Mouse (Mus musculus): ENCODE measurements at regions not wholly inside any gene's neighbourhood (a gene's known extent, or its start where the extent isn't known, plus 50 kb on each side); places are given as distances from the start of the nearest gene placed in this dataset.

- no peak overlapping the region for H3K27ac ChIP-seq
- 62% methylated on average over 3 of the region's 3 CpGs for WGBS
- no peak overlapping the region for H3K4me2 ChIP-seq
- H3K9me3 ChIP-seq = no peaks in the 10 kb centered on the region
- no peaks in the 10 kb centered on the region for H3K27me3 ChIP-seq
- ATAC-seq (ENCODE audit: low FRiP score) = no peak
- H3K9ac ChIP-seq = no peak overlapping the region
- no peaks in the 10 kb centered on the region for H3K36me3 ChIP-seq (replicated peaks)
- no peak overlapping the region for H3K4me3 ChIP-seq (replicated peaks)
- peaks cover 14% of the 10 kb centered on the region for H3K4me1 ChIP-seq
Observed at GRCm38 (mm10) chr1:137695751-137696150, 479.8 kb downstream of the Ptprc start.

- peak; percentile 53; the same call in 1 of the 2 replicates for ATAC-seq (ENCODE audit: low FRiP score)
- Histone ChIP-seq H3K36me3 (replicated peaks) (no peaks in the 10 kb centered on the region), H3K9me3 (no peaks in the 10 kb centered on the region), H3K27ac (no peak overlapping the region), H3K4me1 (peaks cover 14% of the 10 kb centered on the region), H3K9ac (no peak overlapping the region), H3K4me2 (no peak overlapping the region), H3K4me3 (replicated peaks) (no peak overlapping the region), H3K27me3 (no peaks in the 10 kb centered on the region)
- 52% methylated on average over 2 of the region's 2 CpGs for WGBS
Observed at GRCm38 (mm10) chr1:137692525-137692924, 483.0 kb downstream of the Ptprc start.

DNA sequence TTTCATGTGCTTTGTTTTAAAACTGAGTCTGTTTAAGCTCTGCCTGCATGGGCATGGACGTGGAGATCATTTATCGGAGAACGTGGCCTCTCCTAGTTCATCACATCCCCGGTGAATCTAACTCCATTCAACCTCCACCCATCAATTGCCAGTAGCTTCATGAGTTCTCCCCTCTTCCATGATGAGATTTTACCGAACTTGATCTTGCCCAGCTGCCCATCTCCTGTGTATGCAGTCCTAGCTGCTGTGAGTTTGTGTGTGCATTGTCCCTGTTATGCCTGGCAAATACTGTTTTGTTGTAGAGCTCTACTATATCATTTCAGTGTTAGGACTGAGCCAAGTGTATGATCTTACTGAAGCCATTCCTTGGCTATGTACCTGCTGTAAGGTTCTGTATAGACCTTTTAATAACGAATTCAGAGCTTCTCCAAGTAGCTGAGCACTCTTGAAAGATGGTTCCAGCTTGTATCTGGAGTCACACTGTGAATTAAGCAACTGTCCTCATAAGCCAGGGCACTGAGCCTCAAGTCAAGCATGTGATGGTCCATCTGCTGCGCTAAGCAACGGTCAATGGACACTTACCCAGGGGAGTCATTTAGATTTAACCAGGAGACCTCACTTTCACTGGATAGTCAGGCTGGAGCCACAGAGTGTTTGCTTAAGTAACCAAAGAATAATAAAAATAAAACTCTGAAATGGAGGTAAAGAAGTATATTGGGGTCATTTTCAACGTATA lies 484.5 kb downstream of the Ptprc start:
- Histone ChIP-seq H3K4me3 (replicated peaks) (no peak overlapping the region), H3K4me2 (no peak overlapping the region), H3K27ac (no peak overlapping the region), H3K36me3 (replicated peaks) (no peaks in the 10 kb centered on the region), H3K27me3 (no peaks in the 10 kb centered on the region), H3K9me3 (no peaks in the 10 kb centered on the region), H3K4me1 (peaks cover 4% of the 10 kb centered on the region; the same call in 1 of the 2 replicates), H3K9ac (no peak overlapping the region)
- WGBS = 79% methylated on average over 9 of the region's 9 CpGs
- ATAC-seq (ENCODE audit: low FRiP score) = no peak

- H3K9ac ChIP-seq = no peak overlapping the region
- H3K4me1 ChIP-seq = no peaks in the 10 kb centered on the region
- H3K36me3 ChIP-seq (replicated peaks) = no peaks in the 10 kb centered on the region
- no peak overlapping the region for H3K4me3 ChIP-seq (replicated peaks)
- H3K4me2 ChIP-seq = no peak overlapping the region
- 90% methylated on average over 5 of the region's 5 CpGs for WGBS
- no peak overlapping the region for H3K27ac ChIP-seq
- no peaks in the 10 kb centered on the region for H3K9me3 ChIP-seq
- ATAC-seq (ENCODE audit: low FRiP score) = no peak
- no peaks in the 10 kb centered on the region for H3K27me3 ChIP-seq
Observed at GRCm38 (mm10) chr1:137670650-137671049, 504.9 kb downstream of the Ptprc start.

- Histone ChIP-seq H3K4me1 (no peaks in the 10 kb centered on the region), H3K9me3 (no peaks in the 10 kb centered on the region), H3K27me3 (no peaks in the 10 kb centered on the region), H3K36me3 (replicated peaks) (no peaks in the 10 kb centered on the region), H3K9ac (no peak overlapping the region), H3K4me3 (replicated peaks) (no peak overlapping the region), H3K27ac (no peak overlapping the region), H3K4me2 (no peak overlapping the region)
- 85% methylated on average over 3 of the region's 3 CpGs for WGBS
- ATAC-seq (ENCODE audit: low FRiP score) = no peak
Observed at GRCm38 (mm10) chr1:137669849-137670248, 505.7 kb downstream of the Ptprc start.

- H3K36me3 ChIP-seq (replicated peaks) = no peaks in the 10 kb centered on the region
- no peak overlapping the region for H3K27ac ChIP-seq
- no peak for ATAC-seq (ENCODE audit: low FRiP score)
- no peak overlapping the region for H3K4me3 ChIP-seq (replicated peaks)
- 89% methylated on average over 1 of the region's 1 CpGs for WGBS
- no peak overlapping the region for H3K4me2 ChIP-seq
- no peaks in the 10 kb centered on the region for H3K27me3 ChIP-seq
- H3K4me1 ChIP-seq = peaks cover 17% of the 10 kb centered on the region
- H3K9ac ChIP-seq = no peak overlapping the region
- H3K9me3 ChIP-seq = no peaks in the 10 kb centered on the region
Observed at GRCm38 (mm10) chr1:137658141-137658540, 517.4 kb downstream of the Ptprc start.

DNA sequence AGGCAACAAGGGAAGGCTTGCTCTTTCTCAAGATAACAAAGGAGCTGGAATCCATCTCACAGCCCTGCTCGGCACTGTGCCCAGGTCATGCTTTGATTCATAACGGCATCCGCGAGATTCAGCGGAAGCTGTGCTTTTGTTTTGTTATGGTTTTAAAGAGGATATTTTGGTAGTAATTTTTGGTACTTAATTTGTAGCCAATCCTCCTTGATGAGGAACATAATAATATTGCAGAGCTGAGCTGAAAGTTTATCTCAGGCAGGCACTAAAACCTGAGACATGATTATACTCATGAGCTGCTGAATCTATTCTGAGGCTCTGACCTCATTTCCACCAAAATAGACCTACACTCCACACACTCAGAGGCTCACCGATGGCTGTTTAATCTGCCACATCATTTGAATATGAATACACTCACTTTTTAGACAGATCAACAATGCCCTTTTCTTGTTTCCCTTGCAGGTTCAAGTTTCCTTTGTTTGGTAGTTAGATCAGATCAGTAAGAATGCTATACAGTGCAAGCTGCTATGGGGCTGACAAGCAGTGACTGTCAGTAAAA lies 518.5 kb downstream of the Ptprc start:
- Histone ChIP-seq H3K4me3 (replicated peaks) (no peak overlapping the region), H3K36me3 (replicated peaks) (no peaks in the 10 kb centered on the region), H3K9me3 (no peaks in the 10 kb centered on the region), H3K4me2 (peak overlapping the region; percentile 34), H3K9ac (no peak overlapping the region), H3K4me1 (peaks cover 17% of the 10 kb centered on the region), H3K27ac (peak overlapping the region; percentile 85), H3K27me3 (no peaks in the 10 kb centered on the region)
- 11% methylated on average over 6 of the region's 6 CpGs for WGBS
- peak; percentile 92 for ATAC-seq (ENCODE audit: low FRiP score)

GRCm38 (mm10) chr1:137654171-137654570 lies 521.3 kb downstream of the Ptprc start:
- Histone ChIP-seq H3K4me2 (no peak overlapping the region), H3K9me3 (no peaks in the 10 kb centered on the region), H3K27me3 (no peaks in the 10 kb centered on the region), H3K27ac (peak overlapping the region; percentile 63), H3K9ac (no peak overlapping the region), H3K4me3 (replicated peaks) (no peak overlapping the region), H3K4me1 (peaks cover 17% of the 10 kb centered on the region), H3K36me3 (replicated peaks) (no peaks in the 10 kb centered on the region)
- WGBS = 27% methylated on average over 4 of the region's 4 CpGs
- no peak for ATAC-seq (ENCODE audit: low FRiP score)

DNA sequence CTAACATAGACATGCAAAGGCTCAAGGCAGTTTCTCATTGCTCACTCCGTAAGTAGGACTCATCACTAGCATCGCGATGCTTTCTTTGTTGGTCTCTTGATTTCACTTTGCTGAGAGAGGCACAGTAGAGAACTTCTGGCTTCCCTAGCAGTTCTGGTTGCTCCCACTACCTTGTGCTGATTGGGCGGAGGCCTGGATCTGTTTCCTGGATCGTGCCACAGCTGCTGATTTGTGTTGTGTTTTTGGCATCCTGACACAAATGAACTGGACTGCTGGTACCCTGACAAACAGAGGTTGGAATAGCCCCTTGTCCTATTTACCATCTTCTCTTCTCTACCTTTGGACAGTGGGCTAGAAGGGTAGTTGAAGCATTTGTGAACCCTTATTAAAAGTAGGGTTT lies 522.0 kb downstream of the Ptprc start:
- H3K27me3 ChIP-seq = no peaks in the 10 kb centered on the region

DNA sequence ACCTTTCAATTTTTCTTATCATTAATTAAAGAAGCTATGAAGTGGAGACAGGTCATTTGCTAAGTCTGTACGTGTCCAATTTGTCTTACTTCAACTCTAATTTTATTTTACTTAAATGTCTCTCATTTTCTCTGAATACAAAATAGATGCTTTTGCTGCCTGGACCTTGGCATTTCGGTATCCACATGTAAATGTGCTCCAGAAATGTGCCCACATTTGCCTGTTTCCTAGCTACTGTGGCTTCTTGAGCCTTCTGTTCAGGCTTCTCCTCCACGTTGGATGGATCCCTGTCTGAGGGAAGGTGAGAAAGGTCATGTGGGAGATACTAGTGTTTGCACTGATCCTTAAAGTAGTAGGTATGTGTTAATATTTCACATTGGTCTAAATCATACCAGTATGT lies 524.9 kb downstream of the Ptprc start:
- Histone ChIP-seq H3K4me3 (replicated peaks) (no peak overlapping the region), H3K4me2 (no peak overlapping the region), H3K27ac (no peak overlapping the region), H3K36me3 (replicated peaks) (no peaks in the 10 kb centered on the region), H3K9me3 (no peaks in the 10 kb centered on the region), H3K27me3 (no peaks in the 10 kb centered on the region), H3K4me1 (peaks cover 11% of the 10 kb centered on the region), H3K9ac (no peak overlapping the region)
- WGBS = 65% methylated on average over 3 of the region's 3 CpGs
- no peak for ATAC-seq (ENCODE audit: low FRiP score)

More for the DNA sequence above, 522.0 kb downstream of the Ptprc start:
- no peak for ATAC-seq (ENCODE audit: low FRiP score)
- peak overlapping the region; percentile 47; the same call in 1 of the 2 replicates for H3K27ac ChIP-seq
- no peak overlapping the region for H3K4me3 ChIP-seq (replicated peaks)
- no peaks in the 10 kb centered on the region for H3K9me3 ChIP-seq
- H3K36me3 ChIP-seq (replicated peaks) = no peaks in the 10 kb centered on the region
- WGBS = 62% methylated on average over 5 of the region's 5 CpGs
- no peak overlapping the region for H3K9ac ChIP-seq
- peaks cover 17% of the 10 kb centered on the region for H3K4me1 ChIP-seq
- H3K4me2 ChIP-seq = no peak overlapping the region

DNA sequence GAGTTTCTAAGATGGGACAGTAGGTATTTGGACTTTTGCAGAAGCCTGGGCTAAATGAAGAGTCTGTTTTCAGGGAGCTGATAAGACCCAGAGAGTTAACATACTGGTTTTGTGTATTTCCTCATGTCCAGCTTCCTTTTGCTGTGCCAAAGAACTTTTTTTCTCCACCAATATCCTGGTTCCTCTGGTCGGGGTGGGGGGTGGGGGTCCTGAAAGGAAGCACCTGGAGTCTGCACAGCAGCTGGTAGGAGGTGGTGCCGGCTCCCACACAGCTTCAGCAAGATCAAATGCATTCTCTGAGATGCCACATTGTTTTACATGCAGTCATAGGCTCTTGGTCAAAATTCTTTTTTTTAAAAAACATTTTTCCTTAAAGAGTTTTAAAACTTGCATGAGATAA lies 525.4 kb downstream of the Ptprc start:
- Histone ChIP-seq H3K9ac (no peak overlapping the region), H3K27ac (no peak overlapping the region), H3K9me3 (no peaks in the 10 kb centered on the region), H3K4me2 (no peak overlapping the region), H3K4me3 (replicated peaks) (no peak overlapping the region), H3K27me3 (no peaks in the 10 kb centered on the region), H3K4me1 (peaks cover 11% of the 10 kb centered on the region), H3K36me3 (replicated peaks) (no peaks in the 10 kb centered on the region)
- no peak for ATAC-seq (ENCODE audit: low FRiP score)
- 24% methylated on average over 2 of the region's 2 CpGs for WGBS

- H3K4me3 ChIP-seq (replicated peaks) = no peak overlapping the region
- no peaks in the 10 kb centered on the region for H3K36me3 ChIP-seq (replicated peaks)
- H3K9ac ChIP-seq = no peak overlapping the region
- ATAC-seq (ENCODE audit: low FRiP score) = no peak
- H3K4me2 ChIP-seq = no peak overlapping the region
- H3K4me1 ChIP-seq = peaks cover 5% of the 10 kb centered on the region
- H3K27ac ChIP-seq = no peak overlapping the region
- H3K27me3 ChIP-seq = no peaks in the 10 kb centered on the region
- WGBS = 92% methylated on average over 1 of the region's 1 CpGs
- H3K9me3 ChIP-seq = no peaks in the 10 kb centered on the region
Observed at GRCm38 (mm10) chr1:137648832-137649231, 526.7 kb downstream of the Ptprc start.

DNA sequence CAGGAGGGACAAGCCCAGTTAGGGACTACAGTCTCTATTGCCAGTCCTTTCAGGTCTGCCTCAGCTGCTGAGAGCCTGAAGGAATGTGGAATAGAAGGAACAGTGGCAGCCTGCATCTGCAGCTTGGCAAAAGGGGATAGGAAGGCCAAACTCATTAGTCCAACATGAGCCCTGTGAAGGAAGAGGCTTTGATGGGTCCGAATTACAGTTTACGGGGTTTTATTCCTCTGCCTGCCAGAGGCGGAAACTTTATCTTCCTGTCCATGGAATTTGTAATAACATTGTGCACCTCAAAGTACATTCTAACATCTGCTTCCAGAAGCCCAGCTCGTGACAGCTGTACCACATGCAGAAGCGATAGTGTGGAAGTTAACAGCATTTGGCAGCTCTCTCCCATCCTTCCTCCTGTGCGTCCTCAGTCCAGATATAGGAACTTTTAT lies 530.9 kb downstream of the Ptprc start:
- Histone ChIP-seq H3K4me1 (peaks cover 4% of the 10 kb centered on the region; the same call in 1 of the 2 replicates), H3K4me2 (no peak overlapping the region), H3K27me3 (no peaks in the 10 kb centered on the region), H3K36me3 (replicated peaks) (no peaks in the 10 kb centered on the region), H3K9me3 (no peaks in the 10 kb centered on the region), H3K27ac (no peak overlapping the region), H3K4me3 (replicated peaks) (no peak overlapping the region), H3K9ac (no peak overlapping the region)
- WGBS = 81% methylated on average over 6 of the region's 6 CpGs
- ATAC-seq (ENCODE audit: low FRiP score) = no peak
